Mouse (Mus musculus): ENCODE measurements at regions not wholly inside any gene's neighbourhood (a gene's known extent, or its start where the extent isn't known, plus 50 kb on each side); places are given as distances from the start of the nearest gene placed in this dataset.

GRCm38 (mm10) chr6:35601373-35601772 is 61.7 kb upstream of the Mtpn start:
- H3K9me3 ChIP-seq, result no peaks in the 10 kb centered on the region
- no peaks in the 10 kb centered on the region for H3K4me1 ChIP-seq
- no peak overlapping the region for H3K4me2 ChIP-seq
- H3K36me3 ChIP-seq, result no peaks in the 10 kb centered on the region
- ATAC-seq (ENCODE audit: insufficient read depth, low FRiP score, low read depth), result no peak
- H3K27me3 ChIP-seq (replicated peaks), result no peaks in the 10 kb centered on the region
- no peak overlapping the region for H3K9ac ChIP-seq
- H3K4me3 ChIP-seq (replicated peaks), result no peak overlapping the region
- no peak overlapping the region for H3K27ac ChIP-seq
- 75% methylated on average over 1 of the region's 1 CpGs for WGBS

- no peak overlapping the region for H3K9ac ChIP-seq
- WGBS, result 43% methylated on average over 1 of the region's 1 CpGs
- no peak overlapping the region for H3K4me2 ChIP-seq
- no peak for ATAC-seq (ENCODE audit: insufficient read depth, low FRiP score, low read depth)
- no peaks in the 10 kb centered on the region for H3K36me3 ChIP-seq
- H3K27ac ChIP-seq, result no peak overlapping the region
- H3K27me3 ChIP-seq (replicated peaks), result no peaks in the 10 kb centered on the region
- H3K4me3 ChIP-seq (replicated peaks), result no peak overlapping the region
- no peaks in the 10 kb centered on the region for H3K4me1 ChIP-seq
- no peaks in the 10 kb centered on the region for H3K9me3 ChIP-seq
Measured at GRCm38 (mm10) chr6:35599841-35600240, 60.2 kb upstream of the Mtpn start.

- Histone ChIP-seq H3K4me3 (replicated peaks) (no peak overlapping the region), H3K4me2 (no peak overlapping the region), H3K9me3 (no peaks in the 10 kb centered on the region), H3K27me3 (replicated peaks) (no peaks in the 10 kb centered on the region), H3K36me3 (no peaks in the 10 kb centered on the region), H3K4me1 (no peaks in the 10 kb centered on the region), H3K27ac (no peak overlapping the region), H3K9ac (no peak overlapping the region)
- no peak for ATAC-seq (ENCODE audit: insufficient read depth, low FRiP score, low read depth)
- 65% methylated on average over 12 of the region's 12 CpGs for WGBS
Measured at GRCm38 (mm10) chr6:35598406-35599185, 58.9 kb upstream of the Mtpn start.

GRCm38 (mm10) chr6:35595012-35595411 is 55.3 kb upstream of the Mtpn start:
- Histone ChIP-seq H3K36me3 (no peaks in the 10 kb centered on the region), H3K9ac (no peak overlapping the region), H3K27me3 (replicated peaks) (no peaks in the 10 kb centered on the region), H3K4me2 (no peak overlapping the region), H3K4me3 (replicated peaks) (no peak overlapping the region), H3K27ac (no peak overlapping the region), H3K9me3 (no peaks in the 10 kb centered on the region), H3K4me1 (no peaks in the 10 kb centered on the region)
- no peak for ATAC-seq (ENCODE audit: insufficient read depth, low FRiP score, low read depth)
- 84% methylated on average over 2 of the region's 2 CpGs for WGBS

- 89% methylated on average over 3 of the region's 3 CpGs for WGBS
- H3K27ac ChIP-seq, result no peak overlapping the region
- no peaks in the 10 kb centered on the region for H3K36me3 ChIP-seq
- H3K27me3 ChIP-seq (replicated peaks), result no peaks in the 10 kb centered on the region
- no peak overlapping the region for H3K4me3 ChIP-seq (replicated peaks)
- no peaks in the 10 kb centered on the region for H3K4me1 ChIP-seq
- H3K9me3 ChIP-seq, result no peaks in the 10 kb centered on the region
- H3K9ac ChIP-seq, result no peak overlapping the region
- ATAC-seq (ENCODE audit: insufficient read depth, low FRiP score, low read depth), result no peak
- no peak overlapping the region for H3K4me2 ChIP-seq
Measured at GRCm38 (mm10) chr6:35592234-35592633, 52.5 kb upstream of the Mtpn start.

Data from stomach, embryonic 15.5 days (tissue).